Mouse (Mus musculus): ENCODE data around the gene Nagk.

GRCm38 (mm10) chr6:83794760-83795296 lies at the start of gene Nagk:
- TF ChIP-seq CTCF (IDR thresholded peaks at IDR 0.05; ENCODE audit: low read depth) (no peak), EP300 (IDR thresholded peaks at IDR 0.05; ENCODE audit: low read depth) (no peak)

Data from heart, postnatal 0 days (tissue).